Mouse (Mus musculus) layer of hippocampus, adult 9-11 months (tissue): ENCODE results near the gene Ciao2a.

Experiments
- DNase-seq: peaks from one replicate; pipeline ENCODE4 v3.0.0; 2022

Gene Ciao2a

GRCm38 (mm10) chr9:66168233-66168632 is 41.8 kb downstream of the Ciao2a start:
- DNase-seq, result no peak

GRCm38 (mm10) chr9:66170506-66170905 is 44.1 kb downstream of the Ciao2a start:
- peak; percentile 12 for DNase-seq

GRCm38 (mm10) chr9:66171275-66171921 is 45.0 kb downstream of the Ciao2a start:
- DNase-seq, result no peak

GRCm38 (mm10) chr9:66173316-66173855 is 47.0 kb downstream of the Ciao2a start:
- no peak for DNase-seq

- DNase-seq, result no peak
These were observed 48.6 kb downstream of the Ciao2a start for GRCm38 (mm10) chr9:66174985-66175384.

GRCm38 (mm10) chr9:66177975-66178374 is 51.6 kb downstream of the Ciao2a start:
- no peak for DNase-seq

GRCm38 (mm10) chr9:66179795-66180194 is 53.4 kb downstream of the Ciao2a start:
- DNase-seq, result no peak

GRCm38 (mm10) chr9:66181126-66181825 is 54.9 kb downstream of the Ciao2a start:
- no peak for DNase-seq

GRCm38 (mm10) chr9:66181826-66182678 is 55.6 kb downstream of the Ciao2a start:
- DNase-seq, result no peak

GRCm38 (mm10) chr9:66182679-66182993 is 56.2 kb downstream of the Ciao2a start:
- DNase-seq, result no peak

- no peak for DNase-seq
These were observed 56.6 kb downstream of the Ciao2a start for GRCm38 (mm10) chr9:66183023-66183422.

GRCm38 (mm10) chr9:66184572-66184971 is 58.2 kb downstream of the Ciao2a start:
- no peak for DNase-seq

- DNase-seq, result no peak
These were observed 60.0 kb downstream of the Ciao2a start for GRCm38 (mm10) chr9:66186426-66186825.
